Mouse (Mus musculus) embryo, embryonic 10.5 days (tissue): ENCODE results near the gene Glis3.
A peak's percentile ranks its signal among the peaks of the same experiment; 100 is the strongest.

Experiments used
- DNase-seq: peaks from one replicate; pipeline ENCODE4 v3.0.0-alpha.2; 2015; ENCODE audit warnings: low spot score

Glis3 gene

GRCm38 (mm10) chr19:28246186-28246585 is 433.7 kb downstream of the Glis3 start:
- no peak for DNase-seq

- DNase-seq, result no peak
These were observed 441.8 kb downstream of the Glis3 start for GRCm38 (mm10) chr19:28238073-28238472.

- DNase-seq, result no peak
These were observed 442.3 kb downstream of the Glis3 start for GRCm38 (mm10) chr19:28237621-28238020.

GRCm38 (mm10) chr19:28235571-28235970 is 444.3 kb downstream of the Glis3 start:
- DNase-seq, result no peak

GRCm38 (mm10) chr19:28235096-28235495 is 444.8 kb downstream of the Glis3 start:
- no peak for DNase-seq

- DNase-seq, result no peak
These were observed 445.2 kb downstream of the Glis3 start for GRCm38 (mm10) chr19:28234676-28235075.

GRCm38 (mm10) chr19:28231511-28231910 is 448.4 kb downstream of the Glis3 start:
- no peak for DNase-seq

GRCm38 (mm10) chr19:28227526-28227925 is 452.4 kb downstream of the Glis3 start:
- no peak for DNase-seq

- peak; percentile 29 for DNase-seq
These were observed 454.2 kb downstream of the Glis3 start for GRCm38 (mm10) chr19:28225651-28226050.

GRCm38 (mm10) chr19:28211630-28212029 is 468.2 kb downstream of the Glis3 start:
- DNase-seq, result no peak
